In genomic region chr5:110448436-110449134, GRCm38 (mm10) we compare ENCODE assay signal across 8 mouse cellular contexts. TPM values are rescaled to one million over a fixed set of nuclear protein-coding genes. Genes with fewer than 3 reads are reported as not detected.
DNase-seq lines count a peak whose midpoint lies in the region; ATAC-seq and TF ChIP-seq lines count a peak whose summit lies in the region.

Gene Fbrsl1 (minus strand): TSS chr5:110448503.

- H3K9me3 ChIP-seq in embryonic facial prominence, embryonic 13.5 days: no peaks in the 10 kb centered on the region
- H3K9me3 ChIP-seq in limb, embryonic 12.5 days: no peaks in the 10 kb centered on the region
- no peaks in the 10 kb centered on the region for H3K9me3 ChIP-seq in midbrain, embryonic 15.5 days

- DNase-seq in 3134 (ENCODE audit: extremely low read depth, insufficient read length, low spot score): peak; percentile 96
- DNase-seq in adrenal gland, postnatal 36 days: peak; percentile 97 to 99
- peak; percentile 97 to 98 for DNase-seq in heart, adult 18-20 months
- peak; percentile 99 for DNase-seq in kidney, adult 2 months
- peak; percentile 94 to 95 for DNase-seq in spleen, adult 2 months (ENCODE audit: low read depth in 1 of 2, low spot score in 2 of 2)

- ATAC-seq in embryonic facial prominence, embryonic 13.5 days (ENCODE audit: insufficient number of reproducible peaks, insufficient read depth, low FRiP score, low TSS enrichment, low read depth): peak; percentile 94
- peak; percentile 96 for ATAC-seq in limb, embryonic 12.5 days (ENCODE audit: insufficient number of reproducible peaks, insufficient read depth, low FRiP score, low TSS enrichment, low read depth)
- peak; percentile 95 for ATAC-seq in midbrain, embryonic 15.5 days (replicated peaks)

- no peaks in the 10 kb centered on the region for H3K36me3 ChIP-seq in embryonic facial prominence, embryonic 13.5 days
- no peaks in the 10 kb centered on the region for H3K36me3 ChIP-seq in kidney, adult 2 months (ENCODE audit: control insufficient read depth, insufficient read depth, low read length)
- no peaks in the 10 kb centered on the region for H3K36me3 ChIP-seq in limb, embryonic 12.5 days
- H3K36me3 ChIP-seq in midbrain, embryonic 15.5 days (replicated peaks): no peaks in the 10 kb centered on the region
- H3K36me3 ChIP-seq in spleen, adult 2 months (ENCODE audit: control insufficient read depth, insufficient read depth, low read length): no peaks in the 10 kb centered on the region

- peak within 1 kb of the TSS; percentile 96 for H3K4me2 ChIP-seq in embryonic facial prominence, embryonic 13.5 days
- H3K4me2 ChIP-seq in limb, embryonic 12.5 days: peak within 1 kb of the TSS; percentile 90
- H3K4me2 ChIP-seq in midbrain, embryonic 15.5 days: peak within 1 kb of the TSS; percentile 99

- peak; percentile 70 for TF ChIP-seq POLR2A in kidney, adult 2 months (IDR thresholded peaks at IDR 0.05; ENCODE audit: low read depth, low read length)
- TF ChIP-seq POLR2A in spleen, adult 2 months (IDR thresholded peaks at IDR 0.05; ENCODE audit: low read depth, low read length): peak; percentile 80

- TF ChIP-seq CTCF in kidney, adult 2 months (conservative IDR thresholded peaks at IDR 0.05; ENCODE audit: insufficient read depth, insufficient read length, low read depth, low read length): no peak
- no peak for TF ChIP-seq CTCF in spleen, adult 2 months (IDR thresholded peaks at IDR 0.05; ENCODE audit: extremely low read depth, insufficient read depth, insufficient read length, insufficient replicate concordance)

- peak within 1 kb of the TSS; percentile 98 for H3K4me3 ChIP-seq in embryonic facial prominence, embryonic 13.5 days
- peak within 1 kb of the TSS; percentile 91 for H3K4me3 ChIP-seq in kidney, adult 2 months (ENCODE audit: insufficient read depth, low read depth, low read length)
- peak within 1 kb of the TSS; percentile 95 for H3K4me3 ChIP-seq in limb, embryonic 12.5 days (replicated peaks)
- peak within 1 kb of the TSS; percentile 95 for H3K4me3 ChIP-seq in midbrain, embryonic 15.5 days
- H3K4me3 ChIP-seq in spleen, adult 2 months (ENCODE audit: extremely low read depth, insufficient read depth, insufficient read length): peak within 1 kb of the TSS; percentile 95

- H3K4me1 ChIP-seq in embryonic facial prominence, embryonic 13.5 days: peaks cover 32% of the 10 kb centered on the region
- H3K4me1 ChIP-seq in kidney, adult 2 months (ENCODE audit: control insufficient read depth, insufficient read depth, low read length): peaks cover 12% of the 10 kb centered on the region; the same call in 1 of the 2 replicates
- H3K4me1 ChIP-seq in limb, embryonic 12.5 days (replicated peaks): peaks cover 22% of the 10 kb centered on the region
- peaks cover 30% of the 10 kb centered on the region for H3K4me1 ChIP-seq in midbrain, embryonic 15.5 days
- H3K4me1 ChIP-seq in spleen, adult 2 months (ENCODE audit: control insufficient read depth, insufficient read depth, insufficient read length): peaks cover 12% of the 10 kb centered on the region; the same call in 1 of the 2 replicates

- WGBS in embryonic facial prominence, embryonic 13.5 days: 2% methylated on average over 35 of the region's 46 CpGs
- 1% methylated on average over 46 of the region's 46 CpGs for WGBS in kidney, adult 2 months
- WGBS in limb, embryonic 12.5 days: 1% methylated on average over 45 of the region's 46 CpGs
- 2% methylated on average over 35 of the region's 46 CpGs for WGBS in midbrain, embryonic 15.5 days
- 1% methylated on average over 46 of the region's 46 CpGs for WGBS in spleen, adult 2 months

- peak within 1 kb of the TSS; percentile 60 for H3K27ac ChIP-seq in embryonic facial prominence, embryonic 13.5 days
- peak within 1 kb of the TSS; percentile 82 for H3K27ac ChIP-seq in kidney, adult 2 months (ENCODE audit: insufficient read depth, low read depth, low read length)
- H3K27ac ChIP-seq in limb, embryonic 12.5 days: peak within 1 kb of the TSS; percentile 70
- peak within 1 kb of the TSS; percentile 69 for H3K27ac ChIP-seq in midbrain, embryonic 15.5 days
- peak within 1 kb of the TSS; percentile 87 for H3K27ac ChIP-seq in spleen, adult 2 months (ENCODE audit: insufficient read depth, low read length)

- no peaks in the 10 kb centered on the region for H3K27me3 ChIP-seq in embryonic facial prominence, embryonic 13.5 days
- H3K27me3 ChIP-seq in kidney, adult 2 months (replicated peaks; ENCODE audit: control insufficient read depth, insufficient read depth, low read length): no peaks in the 10 kb centered on the region
- H3K27me3 ChIP-seq in limb, embryonic 12.5 days: peaks cover 6% of the 10 kb centered on the region; the same call in 1 of the 2 replicates
- H3K27me3 ChIP-seq in midbrain, embryonic 15.5 days (replicated peaks): no peaks in the 10 kb centered on the region
- H3K27me3 ChIP-seq in spleen, adult 2 months (ENCODE audit: control insufficient read depth, insufficient read depth, low read length): no peaks in the 10 kb centered on the region

- peak within 1 kb of the TSS; percentile 95 for H3K9ac ChIP-seq in embryonic facial prominence, embryonic 13.5 days
- H3K9ac ChIP-seq in limb, embryonic 12.5 days (replicated peaks): peak within 1 kb of the TSS; percentile 86
- H3K9ac ChIP-seq in midbrain, embryonic 15.5 days: peak within 1 kb of the TSS; percentile 84

RNA-seq across cellular contexts. Expression of gene Fbrsl1, which starts in this region (rescaled TPM):
- 10 to 100 TPM; 65.6 to 68.6 TPM for total RNA-seq in adrenal gland, postnatal 36 days (2021)
- 14.8 and 15.5 TPM in 2 replicates for polyA plus RNA-seq in embryonic facial prominence, embryonic 13.5 days (2015; fragmentation: Nextera tagmentation; extraction: Ambion mirVana)
- total RNA-seq in heart, adult 18-20 months (2021): 10 to 100 TPM; 44.9 to 50.1 TPM
- 38.2 and 47.0 TPM in 2 replicates for polyA plus RNA-seq in kidney, adult 2 months (2012; rRNA removed)
- polyA plus RNA-seq in limb, embryonic 12.5 days (2016; fragmentation: Nextera tagmentation; extraction: Ambion mirVana): 27.7 and 31.4 TPM in 2 replicates
- polyA plus RNA-seq in midbrain, embryonic 15.5 days (2015; fragmentation: Nextera tagmentation; extraction: Ambion mirVana): 24.2 and 25.9 TPM in 2 replicates
- polyA plus RNA-seq in spleen, adult 2 months (2012; rRNA removed): 73.9 and 133 TPM in 2 replicates

Comparison
In these comparisons a context has a peak if more than half of its experiments do, and no peak if none do; other contexts are left out.
1. Peak in every context shown above with its lines: DNase-seq, ATAC-seq, H3K4me3 ChIP-seq and H3K27ac ChIP-seq.